Mouse (Mus musculus): ENCODE data around the gene Serinc3. TPM values are rescaled to one million over a fixed set of nuclear protein-coding genes. Genes with fewer than 3 reads are reported as not detected.

The Serinc3 gene
- polyA plus RNA-seq, 1 experiment = 344 TPM

DNA sequence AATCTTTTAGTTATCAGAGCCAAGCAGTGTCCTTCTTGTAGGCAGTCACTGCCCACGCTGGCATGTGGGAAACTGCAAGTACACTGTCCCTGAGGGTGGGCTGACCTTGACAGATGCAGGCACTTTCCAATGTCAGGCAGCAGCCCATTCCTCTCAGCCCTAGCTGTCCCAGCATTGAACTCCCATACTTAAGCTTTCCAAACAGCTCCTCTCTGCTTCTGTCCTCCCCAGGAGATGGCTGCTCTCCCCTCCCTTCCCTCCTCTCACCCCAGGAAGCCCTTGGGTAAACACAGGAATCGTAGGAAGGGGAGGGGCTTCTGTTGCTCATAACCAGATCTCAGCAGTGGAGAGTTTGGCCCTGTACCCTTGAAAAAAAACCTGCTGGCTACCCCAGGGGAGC is 49.8 kb downstream of the Serinc3 start:
- no peak for DNase-seq (ENCODE audit: low spot score)

DNA sequence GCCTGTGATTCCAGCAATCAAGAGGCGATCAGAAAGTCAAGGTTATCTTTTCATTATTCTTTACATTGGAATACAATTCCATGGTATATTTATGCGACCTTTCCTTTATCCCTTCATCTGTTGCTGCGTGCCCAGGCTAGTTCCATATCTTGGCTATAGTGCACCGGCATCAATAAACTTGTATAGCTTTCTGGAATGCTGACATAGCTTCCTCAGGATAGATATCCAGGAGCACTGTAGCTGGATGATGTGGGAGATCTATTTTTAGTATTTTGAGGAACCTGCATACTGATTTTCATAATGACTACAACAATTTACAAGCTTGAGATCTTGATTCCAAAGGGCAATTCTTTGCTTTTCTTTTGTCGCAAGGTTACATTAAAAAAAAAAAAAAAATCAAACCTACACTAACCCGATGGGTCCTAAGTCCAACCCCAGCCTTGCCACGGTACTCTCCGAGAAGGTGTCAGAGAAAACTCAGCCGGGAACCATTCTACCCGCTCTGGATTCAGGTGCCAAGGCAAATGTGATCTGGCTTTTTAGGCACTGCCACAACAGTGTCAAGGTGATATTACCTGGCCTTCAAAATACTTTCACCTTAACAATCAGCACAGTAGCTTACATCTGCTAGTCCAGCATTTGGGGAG is 51.2 kb downstream of the Serinc3 start:
- DNase-seq (ENCODE audit: low spot score) = no peak

DNA sequence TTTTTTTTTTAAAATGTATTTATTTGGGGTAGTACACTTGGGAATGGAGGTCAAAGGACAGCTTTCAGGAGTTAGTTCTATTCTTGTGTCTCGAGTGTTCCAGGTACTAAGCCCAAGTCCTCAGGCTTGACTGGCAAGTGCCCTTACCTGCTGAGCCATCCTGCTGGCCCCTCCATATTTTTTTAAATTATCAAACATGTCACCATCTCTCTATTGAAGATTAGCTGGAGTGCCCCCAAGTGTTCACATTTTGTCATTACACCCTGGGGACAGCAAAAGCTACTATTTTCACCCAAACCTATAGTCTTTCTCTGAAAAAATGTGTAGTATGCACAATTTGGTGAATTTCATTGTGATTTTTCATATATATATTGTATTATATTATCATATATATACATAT is 52.8 kb downstream of the Serinc3 start:
- no peak for DNase-seq (ENCODE audit: low spot score)

DNA sequence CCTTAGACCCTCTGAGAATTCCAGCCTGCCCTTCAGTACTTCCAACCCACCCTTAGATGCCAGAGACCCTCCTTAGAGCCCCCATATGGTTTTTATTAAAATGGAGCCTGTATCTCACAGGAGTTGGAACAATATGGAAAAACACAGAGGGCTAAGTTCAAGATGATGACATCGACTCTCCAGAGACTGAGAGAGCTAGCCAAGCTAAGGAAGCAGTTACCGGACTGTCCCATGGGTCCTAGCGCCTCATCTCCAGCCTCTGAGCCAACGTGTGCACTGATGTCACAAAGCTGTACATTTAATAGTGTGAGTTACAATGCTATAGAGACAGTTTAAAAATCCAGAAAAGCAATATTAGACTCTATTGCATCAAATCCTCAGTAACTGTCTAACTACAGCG is 53.9 kb downstream of the Serinc3 start:
- DNase-seq (ENCODE audit: low spot score) = no peak

DNA sequence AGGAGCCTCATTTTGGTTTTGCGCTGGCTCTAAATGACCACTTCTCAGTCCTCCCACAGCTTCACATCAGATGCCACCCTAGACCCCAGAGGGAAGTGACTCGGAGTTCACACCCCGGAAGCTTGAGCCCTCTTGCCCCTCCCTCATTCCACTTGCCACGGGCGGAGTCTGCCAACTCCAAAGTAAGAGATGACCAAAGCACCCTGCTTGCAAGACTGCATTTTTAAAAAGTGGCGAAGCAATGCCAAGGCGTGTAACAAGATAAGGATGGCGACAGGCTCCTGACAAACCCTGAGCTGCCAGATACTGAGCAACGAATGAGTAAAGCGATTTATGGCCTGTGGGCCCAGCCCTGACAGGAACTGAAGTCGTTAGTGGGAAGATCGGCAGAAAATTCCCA is 54.7 kb downstream of the Serinc3 start:
- no peak for DNase-seq (ENCODE audit: low spot score)

DNA sequence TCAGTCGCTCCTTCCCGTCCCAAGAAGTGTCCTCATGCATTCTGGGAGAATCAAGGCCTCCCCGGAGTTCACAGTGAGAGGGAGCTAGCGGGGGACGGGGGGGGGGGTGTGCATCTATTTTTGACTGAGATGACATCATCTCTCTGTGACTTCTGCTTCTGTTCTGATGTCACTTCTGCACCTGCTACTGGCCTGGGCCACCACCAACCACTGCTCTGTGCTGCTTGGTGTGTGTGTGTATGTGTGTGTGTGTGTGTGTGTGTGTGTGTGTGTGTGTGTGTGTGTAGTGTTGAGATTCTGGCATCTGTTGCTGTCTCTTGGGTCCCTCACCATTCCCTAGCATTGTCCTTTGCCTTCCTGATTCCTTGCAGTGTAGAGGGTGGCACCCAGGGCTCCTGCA is 57.4 kb downstream of the Serinc3 start:
- DNase-seq (ENCODE audit: low spot score) = no peak

DNA sequence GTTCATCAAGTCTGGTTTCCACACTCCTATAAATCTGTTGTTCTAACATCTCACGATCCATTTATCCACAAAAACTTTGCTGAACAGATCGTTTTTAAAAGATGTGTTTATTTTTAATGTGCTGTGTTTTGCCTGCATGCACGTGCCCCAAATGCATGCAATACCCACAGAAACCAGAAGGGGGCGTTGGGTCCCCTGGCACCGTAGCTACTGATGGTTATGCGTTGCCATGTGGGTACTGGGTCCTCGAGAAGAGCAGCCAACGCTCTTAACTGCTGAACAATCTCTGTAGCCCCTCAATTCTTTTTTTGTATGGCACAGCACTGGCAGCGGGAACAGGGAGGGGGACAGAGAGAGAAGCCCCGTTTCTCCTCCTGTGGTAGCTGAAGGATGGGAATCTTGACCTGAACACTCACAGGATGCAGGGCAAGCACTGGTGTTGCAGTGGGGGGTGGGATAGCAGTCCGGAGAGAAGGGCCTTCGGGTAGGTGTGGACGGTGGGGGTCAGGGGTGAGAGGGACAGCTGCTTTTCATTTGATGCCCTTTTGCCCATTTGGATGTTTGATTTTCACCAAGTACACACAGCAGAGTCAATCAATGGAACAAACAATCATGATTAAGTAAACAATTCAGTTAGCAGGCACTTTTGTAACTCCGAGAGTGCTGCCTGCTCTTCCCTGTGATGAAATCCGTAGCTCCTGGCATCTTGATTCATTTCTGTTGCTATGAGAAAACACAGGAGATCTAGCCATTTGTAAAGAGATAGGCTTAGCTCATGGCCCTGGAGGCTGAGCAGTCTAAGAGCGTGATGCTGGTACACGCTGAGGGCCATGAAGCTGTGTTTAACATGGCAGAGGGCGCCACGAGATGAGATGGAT is 58.3 kb downstream of the Serinc3 start:
- DNase-seq (ENCODE audit: low spot score) = no peak

DNA sequence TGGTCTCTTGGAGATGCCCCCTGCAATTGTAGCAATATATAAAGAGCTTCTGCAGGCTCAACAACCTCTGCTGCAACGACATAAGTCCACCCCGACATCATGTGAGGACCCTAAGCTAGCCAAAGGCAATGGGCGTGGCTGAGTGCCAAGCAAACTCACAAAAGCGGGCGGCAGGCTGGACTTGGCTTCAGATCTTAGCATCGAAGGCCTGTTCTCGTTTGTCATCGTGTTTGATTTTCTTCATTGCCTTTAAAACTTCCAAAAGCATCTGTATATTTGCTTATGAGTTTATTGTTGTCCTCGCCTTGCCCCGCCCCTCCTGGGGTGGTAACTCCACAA is 60.9 kb downstream of the Serinc3 start:
- DNase-seq (ENCODE audit: low spot score) = no peak

DNA sequence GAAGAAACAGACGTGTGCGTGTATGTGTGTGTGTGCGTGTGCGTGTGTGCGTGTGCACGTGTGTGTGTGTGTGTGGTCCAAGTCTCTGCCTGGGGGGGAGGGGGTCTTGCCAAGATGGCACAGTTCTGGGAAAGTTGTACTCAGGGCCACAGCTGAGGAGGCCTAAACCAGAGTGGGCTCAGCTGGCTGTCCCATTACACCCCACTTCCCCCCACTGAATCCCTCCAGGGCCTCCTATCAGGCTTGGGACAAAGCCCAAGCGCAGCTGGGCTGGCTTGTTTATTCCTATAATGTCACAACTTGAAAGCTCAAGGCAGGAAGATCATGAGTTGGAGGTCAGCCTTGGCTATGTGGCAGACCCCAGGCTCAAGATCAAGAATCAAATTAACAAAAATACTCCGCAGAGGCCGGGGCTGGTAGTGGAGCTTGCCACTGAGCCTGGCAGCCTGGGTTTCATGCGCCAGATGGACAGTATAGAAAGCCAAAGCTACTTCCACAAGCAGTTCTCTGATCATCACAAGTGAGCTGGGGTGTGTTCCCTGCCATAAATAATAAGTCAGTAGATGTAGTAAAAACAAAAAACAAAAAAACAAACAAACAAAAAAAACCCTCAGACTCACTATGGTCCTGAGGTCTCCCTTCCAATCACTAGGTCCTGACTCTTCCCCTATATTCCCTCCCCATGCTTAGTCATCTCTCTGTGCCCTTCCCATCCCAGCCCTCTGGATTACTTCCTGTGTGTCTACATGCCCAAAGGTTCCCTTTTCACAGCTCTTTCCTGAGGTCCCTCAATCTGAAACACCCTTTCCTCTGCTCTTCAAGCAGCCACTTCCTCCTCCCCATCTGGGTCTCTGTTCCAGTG is 61.5 kb downstream of the Serinc3 start:
- DNase-seq (ENCODE audit: low spot score) = no peak

DNA sequence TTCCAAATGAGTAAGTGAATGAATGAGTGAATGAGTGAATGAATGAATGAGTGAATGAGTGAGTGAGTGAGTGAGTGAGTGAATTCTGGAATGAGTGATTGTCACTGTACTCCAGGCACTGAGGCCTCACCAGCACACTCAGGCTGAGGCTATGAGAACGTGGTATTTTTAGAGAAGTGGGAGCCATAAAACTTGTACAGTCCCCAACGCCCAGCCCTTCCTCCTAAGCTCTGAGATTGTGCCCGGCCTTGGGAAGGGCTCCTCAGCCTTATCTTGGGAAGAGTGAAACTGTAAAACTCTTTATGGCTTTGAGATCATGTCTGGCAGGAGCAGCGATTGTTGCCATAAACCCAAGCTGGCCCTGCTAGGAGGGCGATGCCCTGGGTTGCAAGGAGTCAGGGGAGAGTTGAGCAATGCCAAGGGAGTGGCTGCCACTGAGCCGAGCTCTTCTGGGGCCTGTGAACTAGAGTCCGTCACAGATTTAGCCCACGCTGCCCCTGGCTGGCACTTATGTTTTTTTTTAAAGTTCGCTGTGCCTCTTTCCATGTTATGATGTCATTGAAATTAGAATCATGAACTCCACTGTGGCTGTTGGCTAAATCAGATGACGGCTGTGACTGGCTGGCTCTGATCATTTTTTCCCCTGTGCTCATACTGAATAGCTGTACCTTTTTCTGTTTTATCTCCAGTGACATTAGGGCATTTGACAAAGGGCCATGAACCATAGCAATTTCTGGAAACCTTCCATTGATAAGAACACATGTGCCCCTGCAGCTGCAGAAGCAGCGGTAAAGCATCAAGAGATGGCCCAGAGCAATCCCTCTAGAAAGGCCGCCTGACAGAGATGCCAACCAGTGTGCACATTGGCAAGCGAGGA is 64.6 kb downstream of the Serinc3 start:
- DNase-seq (ENCODE audit: low spot score) = no peak

DNA sequence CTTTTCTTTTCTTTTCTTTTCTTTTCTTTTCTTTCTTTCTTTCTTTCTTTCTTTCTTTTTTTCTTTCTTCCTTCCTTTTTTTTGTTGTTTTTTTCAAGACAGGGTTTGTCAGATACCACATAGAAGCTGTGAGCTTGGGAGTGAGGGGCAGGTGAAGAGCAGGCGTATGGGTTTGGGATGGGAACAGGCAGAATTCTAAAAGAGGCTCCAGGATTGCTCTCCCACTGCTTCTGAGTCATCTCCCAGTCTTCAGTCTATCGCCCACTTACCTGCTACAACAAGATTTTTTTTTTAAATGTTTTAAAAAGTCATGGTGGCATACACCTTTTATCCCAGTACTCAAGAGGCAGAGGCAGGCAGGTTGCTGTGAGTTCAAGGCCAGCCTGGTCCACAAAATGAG is 66.9 kb downstream of the Serinc3 start:
- DNase-seq (ENCODE audit: low spot score) = no peak

DNA sequence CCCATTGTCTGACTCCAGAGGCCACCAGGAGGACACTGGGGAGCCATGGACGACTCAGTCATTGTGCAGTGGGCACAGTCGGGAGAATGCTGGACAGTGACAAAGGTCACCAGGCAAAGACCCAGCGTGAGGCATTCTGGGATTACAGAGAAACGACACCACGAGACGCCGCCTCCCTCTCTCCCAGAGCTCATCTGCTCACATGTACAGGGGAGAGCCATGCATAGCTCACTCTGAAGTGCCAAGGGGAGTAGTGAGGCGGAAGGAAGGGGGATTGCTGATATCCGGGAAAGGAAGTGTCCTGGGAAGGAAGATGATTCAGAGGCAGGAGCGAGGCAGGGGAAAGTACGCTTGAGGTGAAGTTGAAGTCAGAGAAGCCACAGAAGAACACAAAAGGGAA is 69.7 kb downstream of the Serinc3 start:
- no peak for DNase-seq (ENCODE audit: low spot score)

DNA sequence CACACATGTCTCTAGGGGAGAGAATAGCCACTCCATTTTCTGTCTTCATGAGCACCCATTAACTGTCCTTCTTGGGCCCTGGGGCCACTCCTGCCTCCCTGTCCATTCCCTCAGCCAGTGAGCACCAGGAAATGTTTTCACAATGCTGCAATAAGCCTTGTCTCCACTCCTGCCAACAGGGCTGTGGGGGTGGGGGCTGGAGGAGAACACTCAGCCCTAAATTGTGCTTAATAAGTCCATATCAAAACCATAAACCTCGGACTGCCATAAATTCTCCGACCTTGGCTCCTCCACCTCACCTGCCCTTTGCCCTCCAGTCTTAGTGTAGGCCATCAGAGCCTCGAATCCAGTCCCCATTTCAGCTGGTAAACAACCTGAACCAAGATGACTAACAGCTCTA is 70.6 kb downstream of the Serinc3 start:
- no peak for DNase-seq (ENCODE audit: low spot score)

Other genes starting within 250 kb of the Serinc3 start
- gene Jph2, start 247.1 kb downstream of the Serinc3 start, polyA plus RNA-seq (2012; rRNA removed) = 113 and 164 TPM in 2 replicates
- 34.7 and 36.7 TPM in 2 replicates for gene Oser1, start 220.4 kb downstream of the Serinc3 start, polyA plus RNA-seq (2012; rRNA removed)
- gene Gdap1l1, start 206.7 kb downstream of the Serinc3 start, polyA plus RNA-seq (2012; rRNA removed) = 0.30 and 0.44 TPM in 2 replicates
- gene Fitm2, start 172.5 kb downstream of the Serinc3 start, polyA plus RNA-seq (2012; rRNA removed) = 4.7 and 7.0 TPM in 2 replicates
- gene R3hdml, start 152.8 kb downstream of the Serinc3 start, polyA plus RNA-seq (2012; rRNA removed) = not detected in 2 replicates
- gene Hnf4a, start 138.3 kb downstream of the Serinc3 start, polyA plus RNA-seq (2012; rRNA removed) = 0.22 and 0.51 TPM in 2 replicates
- 22.0 and 22.9 TPM in 2 replicates for gene Ttpal, start 42.8 kb downstream of the Serinc3 start, polyA plus RNA-seq (2012; rRNA removed)
- 83.9 and 114 TPM in 2 replicates for gene Pkig, start 13.3 kb upstream of the Serinc3 start, polyA plus RNA-seq (2012; rRNA removed)
- 8.7 and 9.5 TPM in 2 replicates for gene Ada, start 105.1 kb upstream of the Serinc3 start, polyA plus RNA-seq (2012; rRNA removed)
- gene Ccn5, start 175.7 kb upstream of the Serinc3 start, polyA plus RNA-seq (2012; rRNA removed) = 9.2 and 11.2 TPM in 2 replicates
- gene Kcnk15, start 208.5 kb upstream of the Serinc3 start, polyA plus RNA-seq (2012; rRNA removed) = not detected in 2 replicates